Mouse (Mus musculus) T-helper 2 cell (primary cell): ENCODE measurements around the gene Fgl2.
"Not testable (repeated sequence)": the region's sequence is repeated elsewhere in the genome, so short reads cannot be mapped to it uniquely, and the experiment has no call there.

Experiments
- in situ Hi-C: fragments of 300-600 bp; cut with MboI, MseI; formaldehyde crosslinking; loops from one replicate; pipeline ENCODE4 v1.15.1; 2025; ENCODE audit warnings: high pct_unique_total_duplicates

Gene Fgl2

GRCm38 (mm10) chr5:21372493-21373179 lies at the start of gene Fgl2:
TSS of gene Fgl2 (plus strand) at chr5:21372642.
- in situ Hi-C loops: loop anchor here (5.0 kb wide), 1 partner anchor 35 kb away; no protein-coding TSS in a partner anchor

- in situ Hi-C loops: no loop called here
Observed at GRCm38 (mm10) chr5:21326494-21326893, 45.9 kb upstream of the Fgl2 start.

- in situ Hi-C loops: no loop called here
Observed at GRCm38 (mm10) chr5:21328560-21328959, 43.9 kb upstream of the Fgl2 start.

GRCm38 (mm10) chr5:21329672-21330665 lies 42.5 kb upstream of the Fgl2 start:
- in situ Hi-C loops: loop anchor here (5.0 kb wide), 1 partner anchor 92 kb away; the partner anchor contains the start of genes Ccdc146 and Fam185a

GRCm38 (mm10) chr5:21331656-21332055 lies 40.8 kb upstream of the Fgl2 start:
- in situ Hi-C loops: loop anchor here (5.0 kb wide), 1 partner anchor 91 kb away; the partner anchor contains the start of genes Ccdc146 and Fam185a

GRCm38 (mm10) chr5:21332119-21332518 lies 40.3 kb upstream of the Fgl2 start:
- in situ Hi-C loops: loop anchor here (5.0 kb wide), 1 partner anchor 90 kb away; the partner anchor contains the start of genes Ccdc146 and Fam185a

GRCm38 (mm10) chr5:21342265-21342664 lies 30.2 kb upstream of the Fgl2 start:
- in situ Hi-C loops: not testable (repeated sequence)

- in situ Hi-C loops: no loop called here
Observed at GRCm38 (mm10) chr5:21348366-21348765, 24.1 kb upstream of the Fgl2 start.

GRCm38 (mm10) chr5:21351678-21352077 lies 20.8 kb upstream of the Fgl2 start:
- in situ Hi-C loops: no loop called here

- in situ Hi-C loops: no loop called here
Observed at GRCm38 (mm10) chr5:21358648-21359047, 13.8 kb upstream of the Fgl2 start.

GRCm38 (mm10) chr5:21363343-21363742 lies 9.1 kb upstream of the Fgl2 start:
- in situ Hi-C loops: no loop called here

GRCm38 (mm10) chr5:21366338-21367053 lies 5.9 kb upstream of the Fgl2 start:
- in situ Hi-C loops: no loop called here

GRCm38 (mm10) chr5:21367514-21367913 lies 4.9 kb upstream of the Fgl2 start:
- in situ Hi-C loops: no loop called here

- in situ Hi-C loops: loop anchor here (5.0 kb wide), 1 partner anchor 37 kb away; no protein-coding TSS in a partner anchor
Observed at GRCm38 (mm10) chr5:21370218-21370947, 2.1 kb upstream of the Fgl2 start.

- in situ Hi-C loops: loop anchor here (5.0 kb wide), 1 partner anchor 35 kb away; no protein-coding TSS in a partner anchor
Observed at GRCm38 (mm10) chr5:21371920-21372319, 522 bp upstream of the Fgl2 start.

GRCm38 (mm10) chr5:21373180-21373518 lies 707 bp downstream of the Fgl2 start:
- in situ Hi-C loops: loop anchor here (5.0 kb wide), 1 partner anchor 34 kb away; no protein-coding TSS in a partner anchor

GRCm38 (mm10) chr5:21376935-21377334 lies 4.5 kb downstream of the Fgl2 start:
- in situ Hi-C loops: no loop called here

GRCm38 (mm10) chr5:21378397-21378796 lies 6.0 kb downstream of the Fgl2 start:
- in situ Hi-C loops: no loop called here

GRCm38 (mm10) chr5:21381986-21382385 lies 9.5 kb downstream of the Fgl2 start:
- in situ Hi-C loops: no loop called here

GRCm38 (mm10) chr5:21382678-21383077 lies 10.2 kb downstream of the Fgl2 start:
- in situ Hi-C loops: no loop called here
